Mouse (Mus musculus) embryonic facial prominence, embryonic 15.5 days (tissue): ENCODE measurements at regions not wholly inside any gene's neighbourhood (a gene's known extent, or its start where the extent isn't known, plus 50 kb on each side); places are given as distances from the start of the nearest gene placed in this dataset.

Experiments used
- ATAC-seq: fragments of 200-750 bp; cut with Nextera tagmentation; 2 replicates; pipeline ENCODE4 v1.8.0; 2017; ENCODE audit warnings: low read depth, moderate TSS enrichment; ENCODE audit not compliant: insufficient number of reproducible peaks, low FRiP score, low TSS enrichment
- H3K27ac ChIP-seq: fragments of 300-500 bp; sonication (generic); replicated peaks from 2 replicates; pipeline ENCODE4 v1.5.1; 2015; ENCODE audit warnings: mild to moderate bottlenecking, inconsistent platforms
- H3K27me3 ChIP-seq: fragments of 300-500 bp; sonication (generic); 2 replicates; pipeline ENCODE4 v1.6.1; 2015; ENCODE audit warnings: inconsistent platforms
- H3K36me3 ChIP-seq: fragments of 300-500 bp; sonication (generic); 2 replicates; pipeline ENCODE4 v1.6.1; 2015; ENCODE audit warnings: mild to moderate bottlenecking, inconsistent platforms
- H3K4me1 ChIP-seq: fragments of 300-500 bp; sonication (generic); 2 replicates; pipeline ENCODE4 v1.6.1; 2015; ENCODE audit warnings: inconsistent platforms
- H3K4me2 ChIP-seq: fragments of 300-500 bp; sonication (generic); replicated peaks from 2 replicates; pipeline ENCODE4 v1.6.1; 2015; ENCODE audit warnings: mild to moderate bottlenecking, inconsistent platforms
- H3K4me3 ChIP-seq: fragments of 300-500 bp; sonication (generic); replicated peaks from 2 replicates; pipeline ENCODE4 v1.5.1; 2015; ENCODE audit warnings: mild to moderate bottlenecking, inconsistent platforms
- H3K9ac ChIP-seq: fragments of 300-500 bp; sonication (generic); 2 replicates; pipeline ENCODE4 v1.6.1; 2015; ENCODE audit warnings: inconsistent platforms
- H3K9me3 ChIP-seq: fragments of 300-500 bp; sonication (generic); replicated peaks from 2 replicates; pipeline ENCODE4 v1.6.1; 2016; ENCODE audit warnings: inconsistent platforms
- WGBS: fragments of 180-500 bp; shearing (Covaris S2); methylation state at CpG from one replicate; pipeline ENCODE4 v1.1.7; 2015; 5-methylcytosine and 5-hydroxymethylcytosine counted together

DNA sequence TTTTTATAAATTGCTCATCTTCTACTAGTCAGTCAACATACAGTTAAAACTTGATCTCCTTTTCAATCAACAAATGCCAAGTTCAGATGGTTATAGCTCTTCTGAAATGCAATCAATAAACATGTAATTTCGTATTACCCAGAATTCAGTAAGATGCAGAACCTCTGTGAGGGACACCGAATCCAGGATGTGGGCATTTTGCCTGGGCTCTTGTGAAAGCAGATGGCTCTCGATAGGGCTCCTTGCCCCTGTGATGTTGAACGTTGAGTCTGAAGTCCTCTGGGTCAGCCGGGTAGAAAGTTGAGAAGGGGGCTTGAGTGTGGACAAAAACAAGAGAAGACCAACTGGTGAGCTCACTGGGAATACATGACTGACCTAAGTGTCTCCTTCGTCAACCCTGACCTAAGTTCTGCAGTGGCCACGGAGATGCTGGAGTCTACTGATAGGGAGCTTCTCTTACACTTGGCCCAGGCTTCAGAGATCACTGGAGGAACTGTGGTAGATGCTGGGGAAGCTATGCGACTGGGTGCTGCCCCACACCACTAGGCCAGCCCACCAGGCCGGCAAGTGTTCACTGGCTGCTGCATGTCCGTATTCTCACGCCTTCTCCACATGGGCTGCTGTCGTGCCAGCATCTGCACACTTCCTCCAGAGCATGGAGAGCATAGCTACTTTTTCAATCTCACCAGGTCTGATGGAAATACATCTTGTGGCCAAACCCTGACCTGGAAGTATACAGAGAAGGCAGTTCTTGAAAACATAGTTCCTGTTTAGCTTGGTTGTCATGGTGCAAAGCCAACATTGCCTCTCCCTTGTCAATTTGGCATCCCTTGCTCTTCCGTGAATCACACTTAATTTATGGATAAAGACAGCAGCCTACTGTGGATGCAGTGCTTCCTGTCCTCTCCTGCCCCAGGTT is 122.5 kb downstream of the Cd24a start:
- Histone ChIP-seq H3K4me2 (no peak overlapping the region), H3K4me3 (no peak overlapping the region), H3K27me3 (no peaks in the 10 kb centered on the region), H3K9me3 (no peaks in the 10 kb centered on the region), H3K36me3 (no peaks in the 10 kb centered on the region), H3K9ac (no peak overlapping the region), H3K27ac (no peak overlapping the region), H3K4me1 (peaks cover 3% of the 10 kb centered on the region)
- ATAC-seq, result no peak
- 81% methylated on average over 13 of the region's 13 CpGs for WGBS

DNA sequence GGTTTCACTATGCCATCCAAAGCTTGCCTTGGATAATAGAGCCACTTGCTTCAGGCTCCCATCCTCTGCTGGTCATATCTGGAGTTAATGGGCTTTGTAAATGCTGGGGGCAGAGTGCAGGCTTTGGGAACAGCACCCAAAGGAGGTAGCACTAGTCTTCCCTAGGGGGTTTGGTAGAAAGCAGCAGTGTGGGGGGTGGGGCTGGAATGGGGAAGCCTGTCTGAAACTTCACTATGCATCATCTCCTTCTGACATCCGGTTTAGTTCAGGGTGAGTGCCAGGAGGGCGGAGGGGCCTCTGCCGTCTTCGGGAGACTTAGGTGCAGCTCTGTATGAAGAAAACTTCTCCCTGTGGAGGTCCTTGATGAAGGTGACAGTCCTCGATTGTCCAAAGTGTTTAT is 124.8 kb downstream of the Cd24a start:
- ATAC-seq, result no peak
- H3K36me3 ChIP-seq, result no peaks in the 10 kb centered on the region
- H3K9me3 ChIP-seq, result no peaks in the 10 kb centered on the region

DNA sequence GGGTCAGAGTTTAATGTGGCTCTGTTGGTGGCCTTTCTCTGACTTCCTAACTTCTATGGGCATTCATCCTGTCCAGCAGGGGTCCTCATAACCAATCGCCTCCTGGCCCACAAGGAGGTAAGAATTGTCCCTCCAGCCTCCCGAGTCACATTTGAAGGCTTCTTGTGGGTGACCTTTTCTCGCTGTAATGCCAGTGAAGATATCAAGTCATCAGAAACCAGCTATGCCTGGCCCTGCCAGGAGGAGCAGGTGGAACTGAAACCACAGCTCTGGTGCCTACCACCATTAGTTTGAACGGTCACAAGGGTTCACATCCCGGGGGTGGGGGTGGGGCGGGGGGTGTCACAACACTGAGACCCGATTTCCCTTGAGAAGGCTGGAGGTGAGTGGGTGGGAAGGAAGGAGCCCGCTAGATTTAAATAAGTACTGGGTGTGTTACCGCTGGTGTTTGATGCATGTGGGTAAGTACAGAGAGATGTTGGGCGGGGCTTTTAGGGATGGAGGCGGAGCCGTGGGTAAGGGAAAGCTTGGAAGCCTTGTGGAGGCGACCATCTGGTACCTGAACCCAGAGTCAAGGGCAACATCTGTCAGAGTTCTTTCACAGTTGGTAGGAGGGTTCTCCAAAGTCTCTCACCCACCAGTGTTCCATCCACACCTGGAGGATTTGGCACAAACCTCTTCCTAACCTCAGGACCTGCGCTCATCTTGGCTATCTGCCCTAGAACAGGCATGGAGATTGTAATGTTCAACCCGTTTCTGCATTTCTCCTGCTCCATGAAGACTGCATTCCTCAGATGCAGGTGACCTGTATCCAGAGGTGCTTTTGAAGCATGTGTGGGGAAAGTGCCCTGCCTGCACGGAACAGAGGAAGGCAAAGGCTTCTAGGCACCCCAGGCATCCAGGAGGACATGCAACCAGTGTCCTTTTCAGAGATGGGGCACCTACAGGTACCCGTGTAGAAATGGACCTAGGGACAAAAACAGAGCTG is 128.2 kb downstream of the Cd24a start:
- Histone ChIP-seq H3K4me3 (no peak overlapping the region), H3K4me2 (no peak overlapping the region), H3K27ac (no peak overlapping the region), H3K9me3 (no peaks in the 10 kb centered on the region), H3K4me1 (no peaks in the 10 kb centered on the region; the same call in 1 of the 2 replicates), H3K9ac (no peak overlapping the region), H3K27me3 (0 out of 2 replicates have a peak, but pooled peaks cover 7% of the 10 kb centered on the region), H3K36me3 (no peaks in the 10 kb centered on the region)
- peak; percentile 43; the same call in 1 of the 2 replicates for ATAC-seq
- 55% methylated on average over 17 of the region's 17 CpGs for WGBS

More for the DNA sequence above, 124.8 kb downstream of the Cd24a start:
- Histone ChIP-seq H3K4me3 (no peak overlapping the region), H3K27ac (no peak overlapping the region), H3K27me3 (0 out of 2 replicates have a peak, but pooled peaks cover 7% of the 10 kb centered on the region), H3K4me2 (no peak overlapping the region), H3K9ac (no peak overlapping the region), H3K4me1 (no peaks in the 10 kb centered on the region; the same call in 1 of the 2 replicates)
- WGBS, result 73% methylated on average over 5 of the region's 5 CpGs

DNA sequence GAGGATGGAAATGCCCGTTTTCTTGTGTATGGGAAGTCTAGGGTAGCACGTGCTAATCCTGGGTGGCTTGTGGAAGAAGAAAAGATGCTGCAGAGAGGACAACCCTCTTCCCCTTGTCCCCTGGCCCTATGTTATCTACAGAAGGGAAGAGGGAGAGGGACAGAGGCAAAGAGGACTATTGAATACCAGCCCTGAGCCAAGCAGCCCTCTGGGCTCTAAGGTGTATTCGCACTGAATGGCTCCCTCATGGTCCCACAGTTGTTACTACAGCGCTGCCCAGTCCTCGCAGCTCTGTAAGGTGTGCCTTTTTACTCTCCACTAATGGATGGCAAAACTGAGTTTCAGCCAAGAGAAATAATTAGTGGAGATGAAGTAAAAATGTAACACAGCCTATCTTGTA is 128.9 kb downstream of the Cd24a start:
- no peak overlapping the region for H3K9ac ChIP-seq
- H3K27ac ChIP-seq, result no peak overlapping the region
- no peaks in the 10 kb centered on the region for H3K36me3 ChIP-seq
- H3K27me3 ChIP-seq, result 0 out of 2 replicates have a peak, but pooled peaks cover 7% of the 10 kb centered on the region
- ATAC-seq, result no peak
- H3K4me1 ChIP-seq, result no peaks in the 10 kb centered on the region; the same call in 1 of the 2 replicates
- 82% methylated on average over 5 of the region's 5 CpGs for WGBS
- no peaks in the 10 kb centered on the region for H3K9me3 ChIP-seq
- no peak overlapping the region for H3K4me2 ChIP-seq
- H3K4me3 ChIP-seq, result no peak overlapping the region

DNA sequence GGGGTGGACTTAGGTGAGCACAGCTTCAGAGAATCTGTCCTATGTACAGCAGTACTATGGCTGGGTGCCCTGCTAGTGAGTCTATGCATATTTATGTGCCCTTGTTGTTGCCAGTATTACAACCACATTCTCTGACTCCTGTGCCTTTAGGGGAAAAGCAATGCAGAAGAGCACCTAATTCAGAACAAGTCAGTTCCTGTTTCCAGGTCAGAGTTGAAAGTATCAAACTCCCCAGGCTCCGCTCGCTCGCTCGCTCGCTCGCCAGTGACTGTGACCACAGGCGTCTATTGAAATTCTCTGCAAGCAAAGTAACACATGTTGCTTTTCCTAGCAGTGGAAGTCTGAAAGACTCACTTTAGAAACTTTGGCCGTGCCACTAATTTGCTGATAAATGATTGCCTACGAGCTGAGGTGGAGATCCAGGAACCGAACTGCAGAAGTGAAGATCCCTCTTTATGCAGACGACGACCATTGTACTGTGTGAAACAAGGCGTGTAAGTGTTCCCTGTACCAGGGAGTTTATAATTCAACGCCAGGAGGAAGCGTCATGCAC is 129.8 kb downstream of the Cd24a start:
- Histone ChIP-seq H3K9me3 (no peaks in the 10 kb centered on the region), H3K4me3 (no peak overlapping the region), H3K4me2 (no peak overlapping the region), H3K27me3 (0 out of 2 replicates have a peak, but pooled peaks cover 7% of the 10 kb centered on the region), H3K27ac (no peak overlapping the region), H3K4me1 (no peaks in the 10 kb centered on the region; the same call in 1 of the 2 replicates), H3K9ac (no peak overlapping the region), H3K36me3 (no peaks in the 10 kb centered on the region)
- ATAC-seq, result no peak
- WGBS, result 37% methylated on average over 15 of the region's 15 CpGs

DNA sequence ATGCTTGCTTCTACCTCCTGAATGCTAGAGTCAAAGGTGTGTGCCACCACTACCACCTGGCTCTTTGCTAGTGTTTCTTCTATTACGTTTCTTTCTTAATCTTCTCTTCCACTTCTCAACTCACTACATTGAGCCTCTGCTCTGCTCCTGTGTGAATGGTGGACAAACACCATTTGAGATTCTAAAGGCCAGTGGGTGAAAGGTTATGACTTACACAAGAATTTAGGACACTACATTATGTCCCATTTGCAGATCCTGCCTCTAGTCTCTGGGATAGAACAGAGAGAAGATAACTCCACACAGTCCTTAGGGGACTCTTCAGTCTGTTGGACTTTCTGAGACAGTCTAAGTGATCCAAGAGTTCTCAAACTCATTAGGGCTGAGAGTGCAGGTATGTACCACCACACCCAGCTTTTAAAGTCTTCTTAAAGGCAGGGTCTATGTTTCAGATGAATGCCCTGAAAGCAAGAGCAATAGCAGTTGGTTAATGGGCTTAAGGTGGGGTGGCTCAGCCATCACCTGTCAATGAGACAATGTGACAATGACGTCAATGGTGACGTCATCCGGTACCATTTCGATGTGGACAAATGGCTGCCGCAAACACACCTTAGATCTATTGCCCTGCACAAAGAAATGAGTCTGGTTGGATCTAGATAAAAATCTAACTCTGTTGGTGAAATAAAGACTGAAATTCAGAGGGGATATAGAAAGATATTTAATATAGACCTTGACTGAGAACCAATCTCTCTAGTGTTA is 131.4 kb downstream of the Cd24a start:
- 0 out of 2 replicates have a peak, but pooled peaks cover 7% of the 10 kb centered on the region for H3K27me3 ChIP-seq
- H3K4me2 ChIP-seq, result no peak overlapping the region
- no peaks in the 10 kb centered on the region for H3K9me3 ChIP-seq
- no peak overlapping the region for H3K4me3 ChIP-seq
- H3K9ac ChIP-seq, result no peak overlapping the region
- H3K27ac ChIP-seq, result no peak overlapping the region
- no peak for ATAC-seq
- no peaks in the 10 kb centered on the region; the same call in 1 of the 2 replicates for H3K4me1 ChIP-seq
- WGBS, result 92% methylated on average over 6 of the region's 6 CpGs
- no peaks in the 10 kb centered on the region for H3K36me3 ChIP-seq

DNA sequence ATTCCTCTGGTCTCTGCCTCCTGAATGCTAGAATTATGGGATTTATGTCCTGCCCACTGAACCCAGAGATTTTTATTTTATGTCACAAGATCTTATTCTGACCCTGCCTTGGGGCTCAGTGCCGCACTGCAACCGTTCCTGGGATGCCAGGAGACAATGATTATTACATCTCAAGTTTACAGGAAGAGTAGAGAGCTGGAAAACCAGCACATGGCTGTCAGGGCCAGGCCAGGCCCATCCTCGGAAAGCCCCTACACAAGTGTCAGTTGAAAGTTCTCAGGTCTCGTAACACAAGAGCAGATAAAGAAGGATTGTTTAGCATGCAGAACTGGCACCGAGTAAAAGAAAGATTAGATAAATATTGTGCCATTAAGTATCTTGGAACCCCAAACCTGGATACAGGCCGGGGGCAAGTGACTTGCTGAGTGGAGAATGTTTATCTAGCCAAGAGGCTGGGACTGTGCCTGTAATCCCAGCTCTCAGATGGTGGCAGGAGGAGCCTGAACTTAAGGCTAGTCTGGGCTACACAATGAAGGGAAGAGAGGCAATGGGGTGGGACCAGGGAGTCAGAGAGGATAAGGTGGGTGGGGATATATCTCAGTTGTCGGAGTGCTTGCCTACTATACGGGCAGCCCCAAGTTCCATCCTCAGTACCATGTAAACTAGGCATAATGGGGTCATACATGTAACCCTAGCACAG is 132.3 kb downstream of the Cd24a start:
- Histone ChIP-seq H3K27me3 (0 out of 2 replicates have a peak, but pooled peaks cover 7% of the 10 kb centered on the region), H3K9me3 (no peaks in the 10 kb centered on the region), H3K4me2 (no peak overlapping the region), H3K4me3 (no peak overlapping the region), H3K4me1 (no peaks in the 10 kb centered on the region; the same call in 1 of the 2 replicates), H3K27ac (no peak overlapping the region), H3K9ac (no peak overlapping the region), H3K36me3 (no peaks in the 10 kb centered on the region)
- no peak for ATAC-seq
- 79% methylated on average over 8 of the region's 8 CpGs for WGBS

DNA sequence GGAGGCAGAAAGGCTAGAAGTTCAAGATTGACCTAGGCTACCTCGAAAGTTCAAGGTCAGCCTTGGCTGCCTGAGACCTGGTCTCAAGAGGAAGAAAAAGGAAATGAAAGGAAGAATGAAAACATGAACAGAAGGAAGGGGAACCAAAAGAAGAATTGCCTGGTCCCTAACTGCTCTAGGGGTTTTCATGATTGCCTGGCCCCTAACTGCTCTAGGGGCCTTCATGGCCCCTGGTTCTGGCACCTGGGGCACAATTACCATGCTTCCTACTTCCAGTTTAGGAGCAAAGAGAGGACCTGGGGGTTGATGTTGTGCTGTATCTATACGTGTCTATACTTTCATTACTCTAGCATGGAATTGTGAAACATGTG is 132.8 kb downstream of the Cd24a start:
- Histone ChIP-seq H3K9me3 (no peaks in the 10 kb centered on the region), H3K36me3 (no peaks in the 10 kb centered on the region), H3K4me3 (no peak overlapping the region), H3K9ac (no peak overlapping the region), H3K27ac (no peak overlapping the region), H3K27me3 (0 out of 2 replicates have a peak, but pooled peaks cover 7% of the 10 kb centered on the region), H3K4me1 (no peaks in the 10 kb centered on the region; the same call in 1 of the 2 replicates), H3K4me2 (no peak overlapping the region)
- WGBS, result 80% methylated on average over 2 of the region's 2 CpGs
- no peak for ATAC-seq

DNA sequence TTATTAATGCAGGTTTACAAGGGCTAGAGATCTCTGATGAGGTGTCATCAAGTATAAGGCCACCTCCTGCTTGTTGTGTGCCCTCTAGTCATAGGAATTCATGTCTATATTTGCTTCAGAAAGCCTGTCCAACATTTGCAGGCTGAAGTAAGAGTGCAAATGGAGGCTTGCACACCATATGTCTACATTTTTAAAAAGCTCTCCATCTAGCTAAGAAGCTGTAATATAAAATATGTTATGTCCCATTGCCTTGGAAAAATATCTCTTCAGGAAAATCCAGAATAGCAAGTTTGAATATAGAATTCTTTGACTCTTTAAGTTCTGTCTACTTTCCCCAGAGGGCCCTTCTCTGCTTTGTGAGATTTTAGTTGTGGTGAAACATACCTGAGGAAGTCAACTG is 134.6 kb downstream of the Cd24a start:
- Histone ChIP-seq H3K27me3 (no peaks in the 10 kb centered on the region), H3K4me3 (no peak overlapping the region), H3K4me2 (no peak overlapping the region), H3K27ac (no peak overlapping the region), H3K9me3 (no peaks in the 10 kb centered on the region), H3K4me1 (no peaks in the 10 kb centered on the region), H3K9ac (no peak overlapping the region), H3K36me3 (no peaks in the 10 kb centered on the region)
- no peak for ATAC-seq

DNA sequence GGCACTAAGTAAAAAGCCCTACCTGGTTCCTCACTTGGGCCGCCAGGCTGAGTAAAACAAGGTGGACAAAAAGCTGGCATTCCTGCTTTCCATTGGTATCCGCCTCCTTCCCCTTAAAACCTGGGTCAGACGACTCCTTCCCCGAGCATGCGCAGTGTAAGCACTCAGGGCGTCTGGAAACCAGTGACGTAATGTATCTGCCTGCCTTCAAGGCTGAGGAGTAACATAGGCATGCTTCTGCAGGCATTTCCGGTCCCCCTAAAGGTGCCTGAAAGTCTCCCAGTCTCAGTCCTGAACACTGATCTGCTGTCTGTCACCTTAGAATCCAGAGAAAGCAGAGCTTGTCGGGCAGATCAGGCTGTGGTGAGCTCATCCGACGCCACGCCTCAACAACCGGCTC is 140.7 kb downstream of the Cd24a start:
- no peak overlapping the region for H3K4me3 ChIP-seq
- peaks cover 16% of the 10 kb centered on the region; the same call in 1 of the 2 replicates for H3K27me3 ChIP-seq
- H3K4me1 ChIP-seq, result peaks cover 17% of the 10 kb centered on the region
- H3K9ac ChIP-seq, result no peak overlapping the region
- no peak overlapping the region for H3K27ac ChIP-seq
- ATAC-seq, result no peak
- no peaks in the 10 kb centered on the region for H3K36me3 ChIP-seq
- H3K4me2 ChIP-seq, result no peak overlapping the region
- H3K9me3 ChIP-seq, result no peaks in the 10 kb centered on the region
- 36% methylated on average over 13 of the region's 13 CpGs for WGBS
